Mouse (Mus musculus): ENCODE results near the gene Mixl1. TPM values are rescaled to one million over a fixed set of nuclear protein-coding genes. Genes with fewer than 3 reads are reported as not detected.

Gene Mixl1
- total and polyA plus RNA-seq, 3 experiments = not detected

DNA sequence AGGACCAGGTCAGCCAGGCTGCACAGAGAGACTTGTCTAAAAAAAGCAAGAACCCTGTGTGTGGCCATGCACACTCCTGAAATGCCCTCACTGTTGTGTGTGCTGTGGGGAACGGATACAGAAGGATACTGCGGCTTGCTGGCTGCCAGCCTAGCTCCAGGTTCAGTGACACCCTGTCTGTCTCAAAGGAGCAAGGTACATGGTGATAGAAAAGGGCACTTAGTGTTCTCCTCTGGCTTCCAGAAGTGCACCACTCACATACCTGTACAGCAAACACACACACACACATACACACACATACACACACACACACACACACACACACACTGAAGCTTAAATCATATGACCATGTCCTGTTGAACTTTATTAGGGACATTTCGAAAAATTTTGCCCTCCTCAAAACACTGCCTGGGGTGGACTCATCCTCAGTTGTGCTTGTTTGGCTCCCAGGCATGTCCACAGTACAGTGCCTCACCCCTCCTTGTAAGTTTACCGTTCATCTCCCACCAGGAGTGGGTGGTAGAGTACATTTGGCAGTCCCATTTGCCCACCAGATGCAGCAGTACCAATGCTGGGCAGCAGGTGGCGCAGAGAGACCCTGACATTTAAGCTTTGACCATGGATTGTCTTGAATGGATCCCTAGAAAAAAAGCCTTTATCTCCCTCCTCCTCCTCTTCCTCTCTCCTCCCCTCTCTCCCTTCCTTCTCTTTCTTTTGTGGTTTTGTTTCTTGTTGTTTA, 23.3 kb upstream of the Mixl1 start:
- DNase-seq (ENCODE audit: low read depth, low spot score) = peak; percentile 85
- Histone ChIP-seq H3K27ac (ENCODE audit: control insufficient read depth, low read depth, low read length) (no peak overlapping the region), H3K79me2 (ENCODE audit: control insufficient read depth, insufficient read depth, low read length, poor library complexity) (no peaks in the 10 kb centered on the region), H3K9ac (ENCODE audit: control insufficient read depth, low read depth, low read length, poor library complexity, severe bottlenecking) (no peak overlapping the region), H3K4me3 (ENCODE audit: control insufficient read depth in 1 of 2, insufficient read depth in 1 of 2, low read depth in 2 of 2, low read length in 2 of 2) (no peak overlapping the region), H3K36me3 (ENCODE audit: control insufficient read depth in 1 of 2, insufficient read depth in 2 of 2, low read length in 2 of 2) (peaks cover 0 to 31% of the 10 kb centered on the region in 2 experiments; a peak in 2 of 4 replicates), H3K27me3 (ENCODE audit: control insufficient read depth in 1 of 2, insufficient read depth in 2 of 2, low read length in 2 of 2) (no peaks in the 10 kb centered on the region), H3K9me3 (replicated peaks; ENCODE audit: insufficient read depth, low read length) (no peaks in the 10 kb centered on the region), H3K4me1 (ENCODE audit: control insufficient read depth in 1 of 2, insufficient read depth in 2 of 2, low read length in 2 of 2) (peaks cover 23 to 46% of the 10 kb centered on the region in 2 experiments)
- peak; percentile 74 for TF ChIP-seq ZC3H11A (IDR thresholded peaks at IDR 0.05; ENCODE audit: low read depth, low read length)
- TF ChIP-seq ETS1 (IDR thresholded peaks at IDR 0.05; ENCODE audit: low read depth, low read length) = no peak
- TF ChIP-seq CTCF (IDR thresholded peaks at IDR 0.05 in 2 of 3, conservative IDR thresholded peaks at IDR 0.05 in 1 of 3; ENCODE audit: control insufficient read depth in 1 of 3, insufficient read depth in 1 of 3, low read depth in 2 of 3, low read length in 3 of 3, poor library complexity in 1 of 3, severe bottlenecking in 1 of 3) = peak; percentile 87 to 98 (median 91)
- no peak for TF ChIP-seq USF1 (IDR thresholded peaks at IDR 0.05; ENCODE audit: low read depth, low read length)
- peak; percentile 75 for TF ChIP-seq ZNF384 (IDR thresholded peaks at IDR 0.05; ENCODE audit: low read depth, low read length)
- TF ChIP-seq RAD21 (IDR thresholded peaks at IDR 0.05; ENCODE audit: low read depth, low read length) = peak; percentile 75
- TF ChIP-seq SMC3 (IDR thresholded peaks at IDR 0.05; ENCODE audit: low read depth, low read length) = peak; percentile 88

- TF ChIP-seq RAD21 (IDR thresholded peaks at IDR 0.05; ENCODE audit: low read depth, low read length) (no peak), RCOR1 (IDR thresholded peaks at IDR 0.05; ENCODE audit: low read depth, low read length) (no peak)
- Histone ChIP-seq H3K9ac (ENCODE audit: control insufficient read depth, low read depth, low read length, poor library complexity, severe bottlenecking) (no peak overlapping the region), H3K36me3 (ENCODE audit: control insufficient read depth in 1 of 2, insufficient read depth in 2 of 2, low read length in 2 of 2) (peaks cover 0 to 26% of the 10 kb centered on the region in 2 experiments; a peak in 2 of 4 replicates), H3K27me3 (ENCODE audit: control insufficient read depth in 1 of 2, insufficient read depth in 2 of 2, low read length in 2 of 2) (no peaks in the 10 kb centered on the region), H3K4me3 (ENCODE audit: control insufficient read depth in 1 of 2, insufficient read depth in 1 of 2, low read depth in 2 of 2, low read length in 2 of 2) (no peak overlapping the region), H3K27ac (ENCODE audit: control insufficient read depth, low read depth, low read length) (no peak overlapping the region; the same call in 1 of the 2 replicates), H3K79me2 (ENCODE audit: control insufficient read depth, insufficient read depth, low read length, poor library complexity) (no peaks in the 10 kb centered on the region), H3K4me1 (ENCODE audit: control insufficient read depth in 1 of 2, insufficient read depth in 2 of 2, low read length in 2 of 2) (peaks cover 23 to 46% of the 10 kb centered on the region in 2 experiments), H3K9me3 (replicated peaks; ENCODE audit: insufficient read depth, low read length) (no peaks in the 10 kb centered on the region)
- DNase-seq (ENCODE audit: low read depth, low spot score) = no peak
Measured at GRCm38 (mm10) chr1:180719483-180719882, 22.6 kb upstream of the Mixl1 start.

DNA sequence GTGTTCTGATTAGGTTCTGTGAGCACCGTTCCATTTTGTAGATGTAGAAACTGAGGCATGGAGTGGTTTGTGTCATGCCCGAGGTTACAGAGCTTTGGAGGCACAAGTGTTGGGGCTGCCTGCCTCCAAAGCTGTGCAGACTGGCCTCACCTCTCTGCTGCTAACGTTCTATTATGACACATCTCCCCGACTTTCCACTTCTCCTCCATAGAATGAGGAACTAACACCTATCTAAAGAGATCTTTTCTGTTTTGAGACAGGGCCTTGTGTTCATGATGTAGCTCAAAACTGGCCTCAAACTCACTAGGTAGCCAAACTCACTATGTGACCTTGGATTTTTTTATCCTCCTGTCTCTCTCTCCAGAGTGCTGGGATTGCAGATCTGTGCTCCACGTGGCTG, 21.9 kb upstream of the Mixl1 start:
- TF ChIP-seq EP300 (IDR thresholded peaks at IDR 0.05; ENCODE audit: low read depth in 1 of 2, low read length in 2 of 2) = peak; percentile 2 to 29; a peak in 2 of 4 replicates
- peak; percentile 42 for TF ChIP-seq GATA1 (IDR thresholded peaks at IDR 0.05; ENCODE audit: low read depth, low read length)
- TF ChIP-seq ETS1 (IDR thresholded peaks at IDR 0.05; ENCODE audit: low read depth, low read length) = no peak
- H3K27me3 ChIP-seq (ENCODE audit: control insufficient read depth in 1 of 2, insufficient read depth in 2 of 2, low read length in 2 of 2) = no peaks in the 10 kb centered on the region
- no peaks in the 10 kb centered on the region for H3K79me2 ChIP-seq (ENCODE audit: control insufficient read depth, insufficient read depth, low read length, poor library complexity)
- peaks cover 18 to 50% of the 10 kb centered on the region in 2 experiments for H3K4me1 ChIP-seq (ENCODE audit: control insufficient read depth in 1 of 2, insufficient read depth in 2 of 2, low read length in 2 of 2)
- no peaks in the 10 kb centered on the region for H3K9me3 ChIP-seq (replicated peaks; ENCODE audit: insufficient read depth, low read length)
- H3K27ac ChIP-seq (ENCODE audit: control insufficient read depth, low read depth, low read length) = peak overlapping the region; percentile 58
- H3K36me3 ChIP-seq (ENCODE audit: control insufficient read depth in 1 of 2, insufficient read depth in 2 of 2, low read length in 2 of 2) = peaks cover 0 to 22% of the 10 kb centered on the region in 2 experiments; a peak in 2 of 4 replicates
- DNase-seq (ENCODE audit: low read depth, low spot score) = peak; percentile 83
- H3K9ac ChIP-seq (ENCODE audit: control insufficient read depth, low read depth, low read length, poor library complexity, severe bottlenecking) = no peak overlapping the region
- H3K4me3 ChIP-seq (ENCODE audit: control insufficient read depth in 1 of 2, insufficient read depth in 1 of 2, low read depth in 2 of 2, low read length in 2 of 2) = no peak overlapping the region

Data from MEL (cell line).